Mouse (Mus musculus): ENCODE results near the gene Adamts17. TPM values are rescaled to one million over a fixed set of nuclear protein-coding genes. Genes with fewer than 3 reads are reported as not detected.

Gene Adamts17
- polyA plus RNA-seq, 1 experiment from 2014 or later, result 13.5 TPM

DNA sequence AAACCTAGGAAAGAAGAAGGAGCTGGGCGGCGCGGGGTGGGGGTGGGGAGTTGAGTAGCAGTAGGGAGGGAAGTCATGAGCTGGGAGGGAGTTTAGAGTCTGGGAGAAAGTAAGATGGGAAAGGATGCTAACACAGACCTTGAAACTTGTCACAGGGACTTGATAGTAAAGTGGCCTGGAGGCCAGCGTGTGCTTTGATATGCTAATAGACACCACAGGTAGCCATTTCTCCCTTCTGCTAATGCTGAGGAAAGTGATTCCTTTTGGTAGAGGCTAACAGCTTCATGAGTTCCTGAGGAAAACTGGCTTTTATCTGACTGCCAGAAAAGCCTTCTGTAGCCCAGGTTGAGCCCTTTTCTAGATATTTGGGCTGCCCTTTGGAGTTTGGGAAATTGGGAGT is 344.3 kb downstream of the Adamts17 start:
- no peak for ATAC-seq (ENCODE audit: insufficient number of reproducible peaks, low FRiP score, low TSS enrichment, low read depth)
- Histone ChIP-seq H3K27me3 (no peaks in the 10 kb centered on the region), H3K4me3 (no peak overlapping the region), H3K9me3 (no peaks in the 10 kb centered on the region), H3K36me3 (no peaks in the 10 kb centered on the region), H3K27ac (no peak overlapping the region), H3K9ac (no peak overlapping the region), H3K4me2 (no peak overlapping the region), H3K4me1 (no peaks in the 10 kb centered on the region)
- WGBS, result 35% methylated on average over 4 of the region's 4 CpGs

GRCm38 (mm10) chr7:67199412-67199811 is 359.9 kb downstream of the Adamts17 start:
- no peak overlapping the region for H3K4me2 ChIP-seq
- H3K9ac ChIP-seq, result no peak overlapping the region
- WGBS, result 16% methylated on average over 10 of the region's 10 CpGs
- no peaks in the 10 kb centered on the region for H3K36me3 ChIP-seq
- no peak overlapping the region for H3K27ac ChIP-seq
- no peak for ATAC-seq (ENCODE audit: insufficient number of reproducible peaks, low FRiP score, low TSS enrichment, low read depth)
- H3K4me3 ChIP-seq, result no peak overlapping the region
- H3K9me3 ChIP-seq, result no peaks in the 10 kb centered on the region
- no peaks in the 10 kb centered on the region; the same call in 1 of the 2 replicates for H3K4me1 ChIP-seq
- no peaks in the 10 kb centered on the region for H3K27me3 ChIP-seq

Other genes with a start within 250 kb of the Adamts17 start
- 12.8 and 14.6 TPM in 2 replicates for gene Asb7, start 150.1 kb upstream of the Adamts17 start, polyA plus RNA-seq (2015; fragmentation: Nextera tagmentation; extraction: Ambion mirVana)
- gene Lins1, start 149.8 kb upstream of the Adamts17 start, polyA plus RNA-seq (2015; fragmentation: Nextera tagmentation; extraction: Ambion mirVana), result 18.7 and 18.9 TPM in 2 replicates
- gene Cers3, start 96.2 kb upstream of the Adamts17 start, polyA plus RNA-seq (2015; fragmentation: Nextera tagmentation; extraction: Ambion mirVana), result 21.7 and 23.0 TPM in 2 replicates